Mouse (Mus musculus): ENCODE results near the gene Ccl28. TPM values are rescaled to one million over a fixed set of nuclear protein-coding genes. Genes with fewer than 3 reads are reported as not detected.

Gene Ccl28
- polyA plus RNA-seq, 1 experiment from 2014 or later, result 0.07 TPM

DNA sequence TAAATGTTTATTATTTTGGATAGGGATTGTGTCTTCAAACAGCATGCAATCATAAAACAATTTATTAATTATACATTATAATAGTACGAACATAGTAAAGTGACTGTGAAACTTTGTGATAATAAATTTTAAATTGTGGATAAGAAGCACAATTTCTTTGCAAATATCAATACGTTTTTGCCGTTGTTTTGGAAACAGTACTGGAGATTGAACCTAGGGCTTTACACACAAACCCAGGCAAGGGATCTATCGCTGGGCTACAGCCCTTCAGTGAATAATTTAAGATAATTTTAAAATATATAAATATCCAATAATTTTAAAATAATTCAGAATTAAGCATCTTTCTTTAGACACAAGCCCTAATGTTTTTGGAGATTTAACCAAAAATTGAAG lies 8.5 kb downstream of the Ccl28 start:
- no peaks in the 10 kb centered on the region for H3K9me3 ChIP-seq
- DNase-seq (ENCODE audit: low spot score), result no peak
- H3K4me1 ChIP-seq (replicated peaks), result no peaks in the 10 kb centered on the region; the same call in 1 of the 2 replicates
- 86% methylated on average over 4 of the region's 4 CpGs for WGBS
- peak overlapping the region; percentile 84 for H3K27ac ChIP-seq
- no peaks in the 10 kb centered on the region for H3K27me3 ChIP-seq (ENCODE audit: insufficient read depth, poor library complexity, severe bottlenecking)
- peak overlapping the region; percentile 62 for H3K4me3 ChIP-seq
- H3K36me3 ChIP-seq, result no peaks in the 10 kb centered on the region

DNA sequence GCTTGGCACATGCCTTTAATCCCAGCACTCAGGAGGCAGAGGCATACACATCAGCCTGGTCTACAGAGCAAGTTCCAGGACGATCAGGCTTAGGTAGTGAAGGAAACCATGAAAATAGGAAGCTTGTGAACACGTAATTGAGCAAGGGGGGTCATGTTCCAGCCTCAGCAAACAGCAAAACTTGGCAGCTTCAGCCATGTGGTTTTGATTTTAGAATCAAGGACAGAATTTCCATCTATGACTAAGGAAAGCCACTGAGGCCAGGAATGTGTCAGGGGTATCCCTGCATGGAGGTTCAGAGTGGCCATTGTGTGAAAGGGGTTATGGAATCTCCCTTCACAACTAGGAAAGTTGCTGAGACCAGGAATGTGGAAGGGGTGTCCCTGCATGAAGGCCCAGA lies 11.9 kb downstream of the Ccl28 start:
- Histone ChIP-seq H3K4me3 (no peak overlapping the region), H3K27ac (no peak overlapping the region), H3K9me3 (no peaks in the 10 kb centered on the region), H3K36me3 (no peaks in the 10 kb centered on the region), H3K4me1 (replicated peaks) (no peaks in the 10 kb centered on the region; the same call in 1 of the 2 replicates), H3K27me3 (ENCODE audit: insufficient read depth, poor library complexity, severe bottlenecking) (no peaks in the 10 kb centered on the region)
- DNase-seq (ENCODE audit: low spot score), result no peak
- 73% methylated on average over 2 of the region's 2 CpGs for WGBS

DNA sequence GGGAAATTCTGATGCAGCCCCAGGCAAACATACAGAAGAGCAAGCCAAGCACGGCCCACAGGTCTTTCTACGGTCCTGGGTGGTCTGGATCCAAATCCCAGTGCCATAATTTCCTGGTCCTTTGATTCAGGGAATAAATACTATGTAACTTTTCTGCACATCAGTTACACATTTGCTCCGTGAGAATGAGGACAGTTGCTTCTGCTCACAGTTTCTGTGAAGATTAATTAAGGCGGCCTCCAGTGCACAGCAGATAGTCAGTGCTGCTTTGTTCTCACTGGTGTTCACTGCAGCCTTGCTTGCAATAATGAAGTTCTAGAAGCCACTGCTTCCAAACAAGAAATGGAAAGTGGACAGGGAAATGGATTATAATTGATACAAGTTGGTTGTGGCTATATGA lies 14.2 kb downstream of the Ccl28 start:
- no peak for DNase-seq (ENCODE audit: low spot score)
- no peaks in the 10 kb centered on the region for H3K9me3 ChIP-seq

DNA sequence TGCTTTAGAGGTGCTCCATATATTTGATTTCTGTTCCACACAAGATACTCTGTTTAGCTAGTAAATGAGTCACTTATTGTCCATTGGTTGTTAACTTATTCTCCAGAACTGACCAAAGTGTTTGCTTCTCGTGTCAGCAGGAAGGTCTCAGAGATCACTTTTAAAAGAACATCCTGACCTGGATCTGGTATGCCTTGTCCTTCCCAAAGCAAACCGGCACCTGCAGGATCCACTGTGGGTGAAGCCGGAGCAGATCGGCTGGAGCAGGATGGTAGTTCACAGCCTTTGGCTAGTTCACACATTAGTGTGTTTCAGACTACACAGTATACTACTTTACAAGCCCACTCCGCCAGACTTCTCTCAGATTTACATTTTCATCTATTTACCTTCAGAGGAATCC lies 14.8 kb downstream of the Ccl28 start:
- Histone ChIP-seq H3K4me3 (no peak overlapping the region), H3K27me3 (ENCODE audit: insufficient read depth, poor library complexity, severe bottlenecking) (no peaks in the 10 kb centered on the region), H3K36me3 (no peaks in the 10 kb centered on the region), H3K4me1 (replicated peaks) (no peaks in the 10 kb centered on the region), H3K9me3 (no peaks in the 10 kb centered on the region), H3K27ac (no peak overlapping the region)
- DNase-seq (ENCODE audit: low spot score), result no peak
- WGBS, result 88% methylated on average over 5 of the region's 5 CpGs

More for the DNA sequence above, 14.2 kb downstream of the Ccl28 start:
- Histone ChIP-seq H3K4me3 (no peak overlapping the region), H3K36me3 (no peaks in the 10 kb centered on the region), H3K27ac (no peak overlapping the region), H3K4me1 (replicated peaks) (no peaks in the 10 kb centered on the region), H3K27me3 (ENCODE audit: insufficient read depth, poor library complexity, severe bottlenecking) (no peaks in the 10 kb centered on the region)
- 83% methylated on average over 4 of the region's 4 CpGs for WGBS

DNA sequence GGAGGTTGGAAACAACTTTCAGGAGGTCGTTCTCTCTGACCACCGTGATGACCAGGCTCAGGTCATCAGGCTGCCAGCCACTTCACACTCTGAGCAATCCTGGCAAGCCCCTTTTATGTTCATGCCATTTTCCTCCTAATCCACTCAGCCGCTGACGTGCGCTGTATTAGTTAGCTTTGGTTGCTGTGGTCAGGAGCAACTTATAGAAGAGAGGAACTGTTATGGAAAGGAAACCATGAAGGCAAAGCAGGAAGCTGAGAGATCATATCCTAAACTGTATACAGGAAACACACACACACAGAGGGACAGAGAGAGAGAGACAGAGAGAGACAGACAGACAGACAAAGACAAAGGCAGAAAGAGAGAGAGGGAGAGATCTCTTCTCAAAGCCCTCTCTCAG lies 15.7 kb downstream of the Ccl28 start:
- H3K9me3 ChIP-seq, result no peaks in the 10 kb centered on the region
- no peaks in the 10 kb centered on the region for H3K36me3 ChIP-seq
- no peaks in the 10 kb centered on the region for H3K27me3 ChIP-seq (ENCODE audit: insufficient read depth, poor library complexity, severe bottlenecking)
- no peaks in the 10 kb centered on the region for H3K4me1 ChIP-seq (replicated peaks)
- no peak overlapping the region for H3K4me3 ChIP-seq
- no peak for DNase-seq (ENCODE audit: low spot score)
- no peak overlapping the region for H3K27ac ChIP-seq
- WGBS, result 93% methylated on average over 5 of the region's 5 CpGs

DNA sequence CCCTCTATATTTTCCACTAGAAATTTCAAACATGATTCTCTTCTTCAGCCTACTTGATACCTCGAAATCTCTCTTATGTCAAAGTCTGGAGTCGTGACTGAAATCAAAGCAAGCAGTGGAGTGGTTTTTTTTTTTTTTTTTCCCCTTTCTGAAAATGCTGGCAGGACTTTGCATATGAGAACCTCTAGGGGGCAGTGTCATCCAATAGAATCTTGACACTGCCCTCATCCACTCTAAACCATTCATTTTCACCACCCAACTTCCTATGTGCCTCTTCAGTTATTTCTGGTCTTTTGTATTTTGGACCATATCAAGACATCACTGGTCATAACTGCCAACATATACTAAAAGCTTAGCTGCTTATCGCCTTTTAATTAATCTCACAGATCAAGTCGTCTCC lies 16.9 kb downstream of the Ccl28 start:
- no peak overlapping the region for H3K4me3 ChIP-seq
- H3K36me3 ChIP-seq, result no peaks in the 10 kb centered on the region
- H3K27me3 ChIP-seq (ENCODE audit: insufficient read depth, poor library complexity, severe bottlenecking), result no peaks in the 10 kb centered on the region
- DNase-seq (ENCODE audit: low spot score), result no peak
- no peaks in the 10 kb centered on the region for H3K9me3 ChIP-seq
- no peaks in the 10 kb centered on the region for H3K4me1 ChIP-seq (replicated peaks)
- H3K27ac ChIP-seq, result no peak overlapping the region
- WGBS, result 49% methylated on average over 4 of the region's 4 CpGs

DNA sequence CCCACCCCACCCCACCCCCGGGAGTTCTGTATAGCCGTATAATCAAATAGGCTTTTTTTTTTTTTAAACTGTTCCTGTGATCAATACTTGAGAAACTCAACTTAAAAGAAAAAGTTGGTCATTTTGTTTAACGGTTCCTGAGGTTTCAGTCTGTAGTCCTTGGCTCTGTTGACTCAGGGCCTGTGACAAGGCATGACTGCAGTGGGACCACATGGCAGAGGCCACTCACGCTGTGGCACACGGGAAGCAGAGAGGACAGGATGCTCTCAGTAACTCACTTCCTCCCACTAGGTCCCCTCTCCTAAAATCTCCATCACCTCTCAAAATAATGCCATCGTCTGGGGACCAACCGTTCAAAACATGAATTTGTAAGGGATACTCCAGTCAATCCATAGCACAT lies 17.5 kb downstream of the Ccl28 start:
- Histone ChIP-seq H3K27ac (no peak overlapping the region), H3K36me3 (no peaks in the 10 kb centered on the region), H3K27me3 (ENCODE audit: insufficient read depth, poor library complexity, severe bottlenecking) (no peaks in the 10 kb centered on the region), H3K4me3 (no peak overlapping the region), H3K9me3 (no peaks in the 10 kb centered on the region), H3K4me1 (replicated peaks) (no peaks in the 10 kb centered on the region)
- DNase-seq (ENCODE audit: low spot score), result no peak
- 83% methylated on average over 7 of the region's 7 CpGs for WGBS

DNA sequence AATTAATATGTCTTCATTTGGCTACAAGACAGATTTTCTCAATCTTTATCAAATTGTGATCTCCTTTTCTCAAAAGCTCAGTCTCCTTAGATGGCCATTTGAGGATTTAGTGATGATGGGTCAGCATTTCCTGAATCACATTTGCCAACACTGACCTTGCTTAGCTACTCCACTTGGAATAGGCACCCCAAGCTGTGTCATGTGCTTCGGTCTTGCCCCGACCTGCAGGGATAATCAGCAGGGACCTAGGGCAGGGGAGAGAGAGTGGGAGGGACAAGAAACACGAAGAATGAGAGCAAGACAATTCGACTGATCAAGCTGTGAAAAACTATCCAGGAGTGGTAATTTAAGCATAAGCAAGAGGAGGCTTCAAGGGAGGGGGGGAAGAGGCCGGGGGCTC lies 21.1 kb downstream of the Ccl28 start:
- H3K36me3 ChIP-seq, result no peaks in the 10 kb centered on the region
- no peak for DNase-seq (ENCODE audit: low spot score)
- H3K27me3 ChIP-seq (ENCODE audit: insufficient read depth, poor library complexity, severe bottlenecking), result no peaks in the 10 kb centered on the region
- no peaks in the 10 kb centered on the region for H3K4me1 ChIP-seq (replicated peaks)
- no peaks in the 10 kb centered on the region for H3K9me3 ChIP-seq
- H3K27ac ChIP-seq, result no peak overlapping the region
- no peak overlapping the region for H3K4me3 ChIP-seq
- 66% methylated on average over 5 of the region's 5 CpGs for WGBS

DNA sequence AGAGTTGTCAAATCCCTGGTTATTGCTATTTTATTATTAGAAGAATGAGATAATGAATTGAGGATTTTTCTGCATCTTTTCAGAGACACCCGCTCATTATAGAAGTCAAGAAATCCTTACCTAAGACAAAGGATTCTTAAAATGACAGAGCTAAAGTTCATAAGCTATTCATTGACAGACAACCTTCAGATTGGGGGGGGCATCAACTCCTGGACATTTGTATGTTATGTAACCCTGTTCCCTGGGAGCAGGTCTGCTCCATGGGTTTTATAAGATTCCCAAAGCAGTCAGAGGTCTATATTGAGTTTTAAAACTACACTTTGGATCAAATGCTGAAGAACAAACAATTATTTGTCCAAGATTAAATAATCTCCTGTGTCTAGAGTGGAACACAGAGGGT lies 22.9 kb downstream of the Ccl28 start:
- no peaks in the 10 kb centered on the region for H3K27me3 ChIP-seq (ENCODE audit: insufficient read depth, poor library complexity, severe bottlenecking)
- no peak overlapping the region for H3K4me3 ChIP-seq
- WGBS, result 91% methylated on average over 1 of the region's 1 CpGs
- no peaks in the 10 kb centered on the region for H3K36me3 ChIP-seq
- DNase-seq (ENCODE audit: low spot score), result no peak
- no peak overlapping the region for H3K27ac ChIP-seq
- H3K9me3 ChIP-seq, result no peaks in the 10 kb centered on the region
- no peaks in the 10 kb centered on the region for H3K4me1 ChIP-seq (replicated peaks)

DNA sequence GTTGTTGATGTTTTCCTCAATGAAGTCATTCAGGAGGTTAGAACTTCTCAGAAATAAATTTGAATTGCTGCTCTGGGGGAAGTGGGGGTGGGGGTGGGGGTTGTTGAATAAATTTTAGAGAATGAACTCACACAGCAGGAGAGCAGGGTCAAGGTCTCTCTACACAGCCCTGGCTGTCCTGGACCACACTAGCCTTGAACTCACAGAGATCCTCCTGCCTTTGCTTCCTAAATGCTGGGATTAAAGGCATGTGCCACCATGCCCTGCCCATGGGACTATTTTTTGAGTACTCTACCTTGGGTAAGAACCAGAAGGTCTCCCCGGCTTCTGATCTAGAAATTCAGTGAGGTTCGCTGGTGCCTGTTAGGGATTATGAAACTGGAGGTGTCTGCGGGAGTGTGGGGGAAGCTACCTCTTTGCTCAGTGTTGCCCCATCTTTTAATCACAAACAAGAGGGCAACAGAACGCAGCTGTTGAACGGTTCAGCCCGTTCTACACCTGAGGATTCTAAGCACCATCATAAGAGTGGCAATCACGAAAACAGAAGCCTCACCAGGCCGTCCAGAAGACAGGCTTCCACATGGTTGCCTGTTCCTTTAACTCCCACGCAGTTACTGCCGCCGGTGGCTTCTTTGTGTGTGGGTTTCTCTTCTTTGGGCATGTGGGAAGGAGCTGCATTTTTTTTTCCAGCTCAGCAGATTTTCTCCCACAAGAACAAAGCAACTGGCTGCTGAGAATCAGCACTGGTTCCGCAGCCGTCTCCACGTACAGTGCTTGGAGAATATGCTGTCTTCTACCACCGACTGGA lies 25.5 kb downstream of the Ccl28 start:
- no peaks in the 10 kb centered on the region for H3K27me3 ChIP-seq (ENCODE audit: insufficient read depth, poor library complexity, severe bottlenecking)
- H3K4me3 ChIP-seq, result no peak overlapping the region
- H3K4me1 ChIP-seq (replicated peaks), result no peaks in the 10 kb centered on the region
- DNase-seq (ENCODE audit: low spot score), result no peak
- no peaks in the 10 kb centered on the region for H3K36me3 ChIP-seq
- 66% methylated on average over 15 of the region's 15 CpGs for WGBS
- H3K27ac ChIP-seq, result no peak overlapping the region; the same call in 1 of the 2 replicates
- H3K9me3 ChIP-seq, result no peaks in the 10 kb centered on the region

DNA sequence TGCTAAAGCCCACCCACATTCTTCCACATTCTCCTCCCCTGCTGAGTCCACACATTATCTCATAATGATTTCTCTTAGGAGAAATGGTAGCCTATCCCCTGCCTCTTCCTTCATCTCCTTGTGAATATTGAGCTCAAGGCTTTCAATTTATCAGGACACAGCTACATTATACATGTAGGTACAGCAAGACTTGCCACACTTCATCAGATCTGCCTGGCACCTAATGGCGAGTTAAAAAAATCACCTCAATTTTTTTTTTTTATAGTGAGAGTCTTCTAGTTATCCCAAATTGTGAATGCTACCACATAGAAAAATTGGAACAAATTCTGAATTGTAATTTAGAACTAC lies 26.1 kb downstream of the Ccl28 start:
- no peak overlapping the region for H3K4me3 ChIP-seq
- no peak overlapping the region; the same call in 1 of the 2 replicates for H3K27ac ChIP-seq
- DNase-seq (ENCODE audit: low spot score), result no peak
- 81% methylated on average over 1 of the region's 1 CpGs for WGBS
- H3K27me3 ChIP-seq (ENCODE audit: insufficient read depth, poor library complexity, severe bottlenecking), result no peaks in the 10 kb centered on the region
- H3K4me1 ChIP-seq (replicated peaks), result no peaks in the 10 kb centered on the region
- H3K36me3 ChIP-seq, result no peaks in the 10 kb centered on the region
- no peaks in the 10 kb centered on the region for H3K9me3 ChIP-seq

DNA sequence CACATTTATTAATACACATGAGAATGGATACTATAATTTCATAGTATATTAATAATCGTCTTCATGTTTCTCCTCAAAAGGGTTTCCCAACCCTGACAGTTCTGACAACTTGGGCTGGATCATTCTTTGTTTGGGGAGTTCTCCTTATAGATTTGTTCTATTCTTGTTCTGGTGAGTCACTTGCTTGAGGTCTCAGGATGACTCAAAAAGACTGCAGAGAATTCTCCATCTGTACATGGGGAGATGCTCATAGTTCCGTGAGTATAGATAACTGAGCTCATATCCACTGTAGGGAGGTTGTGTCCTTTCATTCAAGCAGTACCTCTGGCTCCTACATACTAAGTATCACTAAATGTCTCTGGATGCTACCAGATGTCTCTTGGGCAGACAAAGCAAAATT lies 31.1 kb downstream of the Ccl28 start:
- 0 out of 2 replicates have a peak, but pooled peaks cover 4% of the 10 kb centered on the region for H3K9me3 ChIP-seq
- no peak for DNase-seq (ENCODE audit: low spot score)
- 95% methylated on average over 2 of the region's 2 CpGs for WGBS
- no peaks in the 10 kb centered on the region for H3K27me3 ChIP-seq (ENCODE audit: insufficient read depth, poor library complexity, severe bottlenecking)
- no peaks in the 10 kb centered on the region for H3K36me3 ChIP-seq
- H3K4me3 ChIP-seq, result no peak overlapping the region
- H3K27ac ChIP-seq, result no peak overlapping the region
- H3K4me1 ChIP-seq (replicated peaks), result no peaks in the 10 kb centered on the region

DNA sequence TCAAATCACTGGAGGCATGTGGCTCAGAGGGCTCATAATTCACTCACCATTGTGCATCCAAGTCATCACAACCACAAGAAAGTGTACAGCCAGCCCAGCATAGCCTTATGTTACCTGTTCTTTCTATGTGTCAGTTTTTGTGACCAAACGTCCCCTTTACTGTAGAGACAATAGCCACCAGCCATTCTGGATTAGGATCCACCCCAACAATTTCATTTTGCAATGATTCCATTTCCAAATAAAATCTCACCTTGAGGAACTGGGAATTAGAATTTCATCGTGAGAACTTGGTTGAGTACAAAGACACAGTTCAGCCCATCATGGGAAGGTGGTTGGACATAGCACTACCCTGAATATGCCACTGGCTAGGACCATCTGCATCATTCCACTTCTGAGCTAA lies 32.6 kb downstream of the Ccl28 start:
- 78% methylated on average over 2 of the region's 2 CpGs for WGBS
- H3K4me3 ChIP-seq, result no peak overlapping the region
- DNase-seq (ENCODE audit: low spot score), result no peak
- H3K36me3 ChIP-seq, result no peaks in the 10 kb centered on the region
- H3K27ac ChIP-seq, result no peak overlapping the region
- 0 out of 2 replicates have a peak, but pooled peaks cover 4% of the 10 kb centered on the region for H3K9me3 ChIP-seq
- no peaks in the 10 kb centered on the region for H3K27me3 ChIP-seq (ENCODE audit: insufficient read depth, poor library complexity, severe bottlenecking)
- H3K4me1 ChIP-seq (replicated peaks), result no peaks in the 10 kb centered on the region

Measured in hindbrain, embryonic 10.5 days (tissue).